Mouse (Mus musculus) adipocyte (in vitro differentiated cells): ENCODE data around the gene Samd4b.
"Not testable (repeated sequence)": the region's sequence is repeated elsewhere in the genome, so short reads cannot be mapped to it uniquely, and the experiment has no call there.

Experiments
- DNase-seq: peaks from one replicate; pipeline ENCODE4 v3.0.0-alpha.2; 2016; ENCODE audit warnings: low spot score

Samd4b gene

GRCm38 (mm10) chr7:28561967-28562366 lies 36.0 kb downstream of the Samd4b start:
- no peak for DNase-seq

GRCm38 (mm10) chr7:28560856-28561255 lies 37.1 kb downstream of the Samd4b start:
- no peak for DNase-seq

DNA sequence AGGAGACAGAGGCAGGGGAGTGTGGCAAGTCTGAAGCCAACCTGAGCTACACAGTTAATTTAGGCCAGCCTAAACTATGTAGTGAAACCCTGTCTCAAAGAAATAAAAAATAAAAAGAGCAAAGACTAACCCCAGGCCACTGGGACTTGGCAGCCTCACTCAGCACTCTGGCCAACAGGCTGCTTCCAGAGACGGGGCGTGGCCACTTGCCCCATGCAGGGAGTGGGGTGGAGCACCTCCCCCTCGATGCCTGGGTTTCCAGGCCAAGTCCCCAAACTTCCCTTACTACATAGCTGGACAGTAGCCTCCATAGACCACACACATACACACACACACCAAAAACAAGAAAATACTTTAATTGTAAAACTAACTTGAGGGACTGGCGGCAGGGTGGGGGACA lies 39.5 kb downstream of the Samd4b start:
- peak; percentile 82 for DNase-seq

GRCm38 (mm10) chr7:28557708-28558107 lies 40.2 kb downstream of the Samd4b start:
- no peak for DNase-seq

DNA sequence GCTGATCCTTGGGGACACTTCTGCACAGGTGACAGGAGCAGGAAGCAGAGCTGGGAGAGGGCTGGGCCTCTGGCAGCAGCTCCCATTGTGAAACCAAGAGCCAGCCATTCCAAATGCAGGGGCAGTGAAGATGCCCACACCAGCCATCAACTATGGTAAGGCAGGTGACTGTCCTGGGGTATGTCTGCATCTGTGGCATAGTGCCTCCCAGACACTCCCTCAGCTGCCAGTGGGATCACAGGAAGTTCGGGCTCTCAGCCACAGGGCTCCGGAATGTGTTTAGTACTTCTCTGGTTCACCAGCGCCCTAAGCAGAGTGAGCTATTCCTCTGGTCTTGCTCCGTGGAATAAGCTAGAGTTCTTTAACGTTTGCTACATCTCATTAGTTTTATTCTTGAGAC lies 40.9 kb downstream of the Samd4b start:
- no peak for DNase-seq

GRCm38 (mm10) chr7:28555939-28556535 lies 41.9 kb downstream of the Samd4b start:
- DNase-seq = no peak

DNA sequence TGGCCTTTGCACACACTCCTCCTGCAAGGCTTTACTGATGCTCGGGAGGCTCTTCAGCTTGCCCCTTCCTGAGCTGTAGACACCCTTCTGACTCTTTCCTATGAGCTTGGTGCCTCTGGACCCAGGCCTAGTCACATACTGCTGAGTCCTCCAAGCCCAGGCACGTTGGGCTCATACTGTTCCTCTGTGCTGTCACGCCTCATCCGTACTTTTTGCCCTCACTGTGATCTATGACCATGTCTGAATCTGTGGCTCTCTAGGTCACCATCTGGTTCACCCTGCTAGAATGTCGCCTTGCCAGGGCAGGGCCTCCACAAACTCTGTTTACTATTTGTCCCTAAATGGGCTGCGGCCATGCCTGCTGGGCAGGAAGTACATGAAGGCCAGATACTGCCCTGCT lies 44.9 kb downstream of the Samd4b start:
- no peak for DNase-seq

GRCm38 (mm10) chr7:28547628-28548027 lies 50.3 kb downstream of the Samd4b start:
- DNase-seq = no peak

- no peak for DNase-seq
Measured at GRCm38 (mm10) chr7:28547154-28547553, 50.8 kb downstream of the Samd4b start, which contains the start of gene Nccrp1. Nccrp1 (minus strand) TSS chr7:28547254.

DNA sequence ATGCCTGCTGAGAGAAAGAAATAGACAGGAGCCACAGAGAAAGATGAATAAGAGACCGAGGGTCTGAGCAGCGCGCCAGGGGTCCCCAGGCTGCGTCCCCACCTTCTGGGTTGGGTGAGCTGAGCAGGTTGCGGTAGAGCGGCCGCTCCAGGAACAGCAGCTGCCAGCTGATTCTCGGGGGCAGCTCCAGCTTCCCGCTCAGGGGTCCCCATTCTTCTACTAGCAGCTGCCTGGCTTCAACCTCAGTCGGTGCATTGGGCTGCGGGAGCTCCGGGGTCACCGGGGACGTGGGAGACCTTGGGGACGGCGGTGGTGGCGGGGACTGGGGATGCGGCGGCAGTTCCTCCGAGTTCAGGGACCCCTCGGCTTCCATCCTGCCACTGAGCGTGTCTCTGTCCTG lies 51.3 kb downstream of the Samd4b start:
- no peak for DNase-seq

DNA sequence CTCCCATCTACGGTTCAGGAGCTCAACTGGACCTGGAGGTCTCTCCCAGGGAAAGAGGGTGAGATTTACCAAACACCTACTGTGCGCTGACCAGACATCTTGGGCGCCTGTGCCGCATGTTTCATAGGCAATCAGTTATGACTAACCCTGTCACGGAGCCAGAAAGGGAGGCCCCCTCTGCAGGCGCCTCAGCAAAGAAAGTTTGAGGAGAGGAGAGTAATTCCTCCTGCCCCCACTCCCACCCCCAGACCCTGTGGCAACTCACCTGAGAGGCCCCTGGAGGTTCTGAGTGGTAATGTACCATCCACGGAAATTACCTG lies 52.1 kb downstream of the Samd4b start:
- no peak for DNase-seq

DNA sequence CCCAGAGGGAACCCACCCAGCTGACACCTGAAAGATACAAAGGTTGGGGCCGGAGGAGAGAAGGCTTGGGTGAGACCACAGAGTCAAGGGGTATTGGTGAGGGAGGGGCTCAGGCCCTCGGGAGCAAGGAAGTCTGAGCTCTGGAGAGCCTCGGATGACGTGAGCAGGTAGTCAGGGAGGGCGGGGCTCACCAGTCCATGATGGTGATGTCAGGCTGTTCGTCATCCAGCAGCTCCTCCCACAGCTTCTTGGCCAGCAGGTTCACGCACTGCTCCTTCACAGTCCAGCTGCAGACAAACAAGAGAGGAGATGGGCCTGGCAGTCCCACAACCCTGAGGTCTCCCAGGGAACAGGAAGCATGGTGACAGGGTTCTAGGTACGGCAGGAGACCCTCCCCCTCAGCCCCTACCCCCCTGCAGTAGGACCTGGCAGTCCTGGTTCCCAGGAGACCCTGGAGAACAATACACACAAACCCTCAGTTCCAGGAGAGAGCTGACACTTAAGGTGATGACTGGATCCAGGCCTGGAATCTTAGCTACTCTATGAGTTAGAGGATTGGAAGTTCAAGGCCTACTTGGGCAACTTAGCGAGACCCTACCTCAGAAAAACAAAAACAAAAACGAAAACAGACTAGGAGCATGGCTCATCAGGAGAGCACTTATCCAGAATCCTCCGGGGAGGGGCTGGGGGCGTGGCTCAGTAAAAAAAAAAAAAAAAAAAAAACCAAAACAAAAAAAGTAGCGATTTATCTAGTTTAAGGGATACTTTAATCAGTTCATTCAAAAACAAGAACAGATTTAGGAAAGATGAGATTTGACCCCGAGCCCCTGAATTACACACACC lies 52.7 kb downstream of the Samd4b start:
- no peak for DNase-seq

- no peak for DNase-seq
Measured at GRCm38 (mm10) chr7:28544051-28544601, 53.8 kb downstream of the Samd4b start.

- no peak for DNase-seq
Measured at GRCm38 (mm10) chr7:28540526-28540925, 57.4 kb downstream of the Samd4b start, which contains the start of gene Sycn. Sycn (plus strand) TSS chr7:28540885.

- not testable (repeated sequence) for DNase-seq
Measured at GRCm38 (mm10) chr7:28538886-28539285, 59.1 kb downstream of the Samd4b start.

- DNase-seq = no peak
Measured at GRCm38 (mm10) chr7:28532005-28532404, 65.9 kb downstream of the Samd4b start.

GRCm38 (mm10) chr7:28527922-28528719 lies 69.8 kb downstream of the Samd4b start:
- peak; percentile 36 for DNase-seq

DNA sequence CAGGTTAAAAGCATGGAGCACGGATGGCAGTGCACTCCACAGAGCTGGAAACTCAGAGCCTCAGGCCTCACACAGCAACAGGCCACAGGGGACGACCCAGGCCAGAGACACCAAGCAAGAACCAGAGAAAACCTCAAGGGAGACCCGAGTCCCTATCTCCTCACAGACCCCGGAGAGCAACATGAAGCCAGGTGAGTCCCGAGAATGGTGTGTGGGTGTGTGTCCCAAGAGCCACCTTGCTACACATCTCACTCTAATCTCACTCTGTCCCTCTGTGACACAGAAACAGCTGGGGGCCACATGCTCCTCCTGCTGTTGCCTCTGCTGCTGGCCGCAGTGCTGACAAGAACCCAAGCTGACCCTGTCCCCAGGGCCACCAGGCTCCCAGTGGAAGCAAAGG lies 75.4 kb downstream of the Samd4b start, which contains the start of gene Ifnl3:
Ifnl3 (plus strand) TSS at position 301 of the 400 bp plus-strand sequence.
- not testable (repeated sequence) for DNase-seq

DNA sequence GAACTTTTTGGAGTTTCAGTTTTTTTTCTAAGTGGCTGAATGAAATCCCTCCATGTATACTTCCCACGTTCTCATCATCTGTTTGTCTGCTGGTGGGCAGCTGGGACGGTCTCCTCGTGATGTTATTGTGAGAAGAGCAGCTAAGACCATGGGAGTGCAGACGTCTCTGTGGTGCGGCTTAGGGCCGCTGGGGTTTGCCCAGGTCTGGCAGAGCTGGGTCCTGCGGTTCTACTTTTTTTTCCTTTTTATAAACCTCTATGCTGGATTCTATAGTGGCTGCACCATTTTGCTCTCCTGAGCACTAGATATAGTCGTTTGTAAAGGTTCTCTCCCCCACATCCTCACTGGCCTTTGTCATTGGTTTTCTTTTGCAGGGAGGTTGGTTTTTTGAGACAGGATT lies 86.5 kb downstream of the Samd4b start:
- DNase-seq = no peak

GRCm38 (mm10) chr7:28510405-28510974 lies 87.5 kb downstream of the Samd4b start, which contains the start of gene Ifnl2:
Ifnl2 (minus strand) TSS chr7:28510455.
- DNase-seq = not testable (repeated sequence)

- DNase-seq = not testable (repeated sequence)
Measured at GRCm38 (mm10) chr7:28509121-28509520, 88.8 kb downstream of the Samd4b start.

- peak; percentile 21 for DNase-seq
Measured at GRCm38 (mm10) chr7:28505585-28505984, 92.4 kb downstream of the Samd4b start.
